Mouse (Mus musculus) mature B cell (primary cell): ENCODE data around the gene Draxin.
"Not testable (repeated sequence)": the region's sequence is repeated elsewhere in the genome, so short reads cannot be mapped to it uniquely, and the experiment has no call there.

ENCODE experiments used
- in situ Hi-C: fragments of 300-500 bp; cut with MboI; formaldehyde crosslinking; loops from 2 replicates; pipeline ENCODE4 v1.14.3; 2019

Gene Draxin

DNA sequence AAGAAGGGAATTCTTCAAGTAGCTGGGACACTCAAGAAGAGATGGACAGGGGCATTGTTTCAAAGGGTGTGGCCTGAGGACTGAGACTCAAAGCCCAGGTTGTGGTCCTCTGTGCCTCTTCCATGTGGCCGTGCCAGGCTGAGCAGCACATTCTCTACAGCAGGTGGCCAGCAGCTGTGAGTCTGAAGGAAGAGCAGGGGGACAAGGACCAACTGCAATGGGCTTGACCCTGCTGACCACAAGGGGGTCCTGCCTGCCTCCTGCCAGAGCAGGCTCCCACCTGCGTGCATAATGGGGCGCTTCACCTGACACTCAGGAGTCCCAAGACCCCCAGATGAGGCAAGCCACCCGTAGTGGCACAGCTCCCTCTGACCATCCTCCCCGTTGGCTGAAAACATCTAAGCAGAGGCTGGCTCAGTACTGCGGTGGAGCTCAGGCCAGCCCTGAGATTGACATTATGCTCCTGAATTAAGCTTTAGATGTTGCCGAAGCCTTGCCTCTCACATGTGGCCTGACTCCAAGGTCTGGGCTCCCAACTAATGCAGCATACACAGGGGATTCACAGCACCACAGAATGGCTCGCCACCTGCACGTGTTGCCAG is 72.2 kb downstream of the Draxin start:
- in situ Hi-C loops: no loop called here

- in situ Hi-C loops: no loop called here
These were observed 72.8 kb downstream of the Draxin start for GRCm38 (mm10) chr4:148057661-148058209.

GRCm38 (mm10) chr4:148056801-148057200 is 73.7 kb downstream of the Draxin start:
- in situ Hi-C loops: no loop called here

DNA sequence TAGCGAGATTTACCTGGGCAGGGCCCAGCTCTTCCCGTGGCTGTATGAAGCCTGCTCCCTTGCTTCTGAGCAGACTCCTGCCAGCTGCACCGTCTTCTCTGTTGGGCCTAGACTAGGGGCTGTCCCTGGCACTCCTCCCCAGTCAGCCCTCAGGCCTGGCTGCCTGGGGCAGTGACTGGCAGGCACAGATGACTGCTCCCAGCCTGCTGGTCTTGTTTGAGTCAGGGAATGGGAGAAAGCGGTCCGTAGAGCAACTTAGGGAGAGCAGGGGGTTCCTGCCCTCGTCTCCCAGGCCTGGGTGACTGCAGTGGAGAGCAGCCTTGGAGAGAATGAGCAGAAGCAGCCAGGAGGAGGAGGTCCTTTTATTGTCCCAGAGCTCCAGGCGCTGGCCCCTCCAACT is 74.3 kb downstream of the Draxin start:
- in situ Hi-C loops: no loop called here

DNA sequence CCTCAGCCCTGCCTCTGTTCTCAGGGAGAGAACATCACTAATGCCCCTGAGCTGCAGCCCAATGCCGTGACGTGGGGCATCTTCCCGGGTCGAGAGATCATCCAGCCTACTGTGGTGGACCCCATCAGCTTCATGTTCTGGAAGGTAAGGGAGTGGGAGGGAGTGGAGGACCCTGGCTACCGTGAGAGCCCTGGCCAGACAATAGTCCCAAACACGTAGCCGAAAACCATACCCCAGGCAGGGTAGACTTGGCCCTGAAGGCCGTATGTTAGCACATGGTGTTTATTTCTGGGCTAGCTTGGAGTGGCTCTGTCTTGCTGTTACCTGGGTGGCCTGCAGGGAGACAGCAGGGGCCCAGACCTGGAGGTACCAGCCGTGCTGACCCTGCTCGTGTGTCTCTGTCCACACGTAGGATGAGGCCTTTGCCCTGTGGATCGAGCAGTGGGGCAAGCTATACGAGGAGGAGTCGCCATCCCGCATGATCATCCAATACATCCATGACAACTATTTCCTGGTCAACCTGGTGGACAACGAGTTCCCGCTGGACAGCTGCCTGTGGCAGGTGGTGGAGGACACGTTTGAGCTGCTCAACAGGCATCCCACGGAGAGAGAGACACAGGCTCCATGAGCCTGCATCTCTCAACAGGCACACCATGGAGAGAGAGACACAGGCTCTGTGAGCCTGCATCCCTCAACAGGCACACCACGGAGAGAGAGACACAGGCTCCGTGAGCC is 75.4 kb downstream of the Draxin start:
- in situ Hi-C loops: no loop called here

DNA sequence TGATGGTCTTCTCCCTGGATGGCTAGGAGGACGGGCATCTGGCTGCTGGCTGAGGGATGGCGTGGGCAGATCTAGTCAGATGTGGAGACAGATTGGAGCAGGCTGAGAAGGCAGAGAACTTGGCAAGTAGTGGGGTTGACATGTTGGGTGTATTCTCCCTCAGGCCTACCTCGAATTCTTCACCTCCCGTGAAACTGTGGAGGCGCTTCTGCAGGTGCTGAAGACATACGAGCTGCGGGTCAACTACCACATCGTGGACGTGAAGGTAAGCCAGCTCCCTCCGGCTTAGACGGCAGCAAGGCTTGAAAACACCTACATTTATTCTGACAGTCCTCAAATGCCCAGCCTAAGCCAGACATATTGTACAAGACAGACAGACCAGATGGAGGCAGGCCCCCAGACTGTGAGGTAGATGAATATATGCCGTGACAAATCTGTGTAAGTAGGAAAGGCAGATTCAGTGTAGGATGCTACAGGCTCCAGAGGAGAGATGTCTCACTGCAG is 77.0 kb downstream of the Draxin start:
- in situ Hi-C loops: no loop called here

- in situ Hi-C loops: no loop called here
These were observed 77.5 kb downstream of the Draxin start for GRCm38 (mm10) chr4:148052976-148053375.

- in situ Hi-C loops: no loop called here
These were observed 78.6 kb downstream of the Draxin start for GRCm38 (mm10) chr4:148051886-148052285.

- in situ Hi-C loops: no loop called here
These were observed 79.3 kb downstream of the Draxin start for GRCm38 (mm10) chr4:148051046-148051776.

- in situ Hi-C loops: not testable (repeated sequence)
These were observed 80.0 kb downstream of the Draxin start for GRCm38 (mm10) chr4:148050396-148050914.
